Mouse (Mus musculus) ES-E14 (cell line): ENCODE measurements around the gene Acad12. TPM values are rescaled to one million over a fixed set of nuclear protein-coding genes. Genes with fewer than 3 reads are reported as not detected.
"Not testable (repeated sequence)": the region's sequence is repeated elsewhere in the genome, so short reads cannot be mapped to it uniquely, and the experiment has no call there.

Experiments
- DNase-seq: peaks from one replicate; pipeline ENCODE4 v3.0.0-alpha.2; 2013; ENCODE audit warnings: low read depth, low spot score
- H3K27ac ChIP-seq: 2 replicates; pipeline ENCODE4 v1.5.1; 2012; ENCODE audit warnings: low read depth, mild to moderate bottlenecking, low read length, moderate library complexity, mixed read lengths; ENCODE audit not compliant: poor library complexity, insufficient read depth, severe bottlenecking
- H3K36me3 ChIP-seq: 2 replicates; pipeline ENCODE4 v1.6.1; 2012; ENCODE audit warnings: mild to moderate bottlenecking, low read length, moderate library complexity, mixed read lengths; ENCODE audit not compliant: control insufficient read depth, poor library complexity, insufficient read depth, severe bottlenecking
- H3K4me1 ChIP-seq, 2 experiments: fragments of 150-350 bp in 1 of 2; sonication (generic) in 1 of 2; 2 replicates each; pipeline ENCODE4 v1.6.1; 2012; ENCODE audit warnings: low read length in 2 of 2, mild to moderate bottlenecking in 1 of 2, mixed read lengths in 1 of 2; ENCODE audit not compliant: control insufficient read depth in 2 of 2, insufficient read depth in 2 of 2, poor library complexity in 1 of 2
- H3K4me3 ChIP-seq, 2 experiments: fragments of 150-350 bp in 1 of 2; sonication (generic) in 1 of 2; 2 replicates each; pipeline ENCODE4 v1.5.1; 2012; ENCODE audit warnings: low read length in 2 of 2, low read depth in 1 of 2, mild to moderate bottlenecking in 1 of 2, mixed read lengths in 1 of 2; ENCODE audit not compliant: insufficient read depth in 1 of 2, poor library complexity in 1 of 2, severe bottlenecking in 1 of 2
- H3K9ac ChIP-seq: 2 replicates; pipeline ENCODE4 v1.6.1; 2012; ENCODE audit warnings: low read depth, mild to moderate bottlenecking, low read length, mixed read lengths; ENCODE audit not compliant: poor library complexity, insufficient read depth, severe bottlenecking
- H3K9me3 ChIP-seq: fragments of 150-350 bp; sonication (generic); 2 replicates; pipeline ENCODE4 v1.6.1; 2012; ENCODE audit warnings: low read depth, mild to moderate bottlenecking, low read length; ENCODE audit not compliant: control insufficient read depth, insufficient read depth
- CHD2 ChIP-seq: IDR thresholded peaks from 2 replicates; pipeline ENCODE4 v1.6.1; 2014; ENCODE audit warnings: mild to moderate bottlenecking, low read depth, low read length, inconsistent platforms
- HCFC1 ChIP-seq: IDR thresholded peaks from 2 replicates; pipeline ENCODE4 v1.6.1; 2012; ENCODE audit warnings: low read length, inconsistent platforms, borderline replicate concordance; ENCODE audit not compliant: insufficient read depth
- MAFK ChIP-seq: IDR thresholded peaks from 2 replicates; pipeline ENCODE4 v1.6.1; 2014; ENCODE audit warnings: mild to moderate bottlenecking, low read depth, low read length, inconsistent platforms; ENCODE audit not compliant: insufficient read depth
- ZC3H11A ChIP-seq: IDR thresholded peaks from 2 replicates; pipeline ENCODE4 v1.6.1; 2012; ENCODE audit warnings: low read depth, mild to moderate bottlenecking, inconsistent platforms, low read length, borderline replicate concordance
- ZNF384 ChIP-seq: IDR thresholded peaks from 2 replicates; pipeline ENCODE4 v1.6.1; 2012; ENCODE audit warnings: low read depth, low read length, inconsistent platforms
- in situ Hi-C, 2 experiments: fragments of 600-800 bp; cut with MboI; formaldehyde crosslinking; loops; one replicate each; pipeline ENCODE4 v1.15.1; 2025; ENCODE audit warnings: low sequenced_read_pairs in 2 of 2, inconsistent platforms in 1 of 2; ENCODE audit not compliant: unreplicated experiment in 2 of 2
- total RNA-seq: library from RNA; depleted of rRNA; stranded (reverse); fragments of 300-350 nt; gene quantifications from 2 replicates; pipeline ENCODE4 v1.2.3, GENCODE M21; 2012

The Acad12 gene
- total RNA-seq, 1 experiment = 6.0 TPM

DNA sequence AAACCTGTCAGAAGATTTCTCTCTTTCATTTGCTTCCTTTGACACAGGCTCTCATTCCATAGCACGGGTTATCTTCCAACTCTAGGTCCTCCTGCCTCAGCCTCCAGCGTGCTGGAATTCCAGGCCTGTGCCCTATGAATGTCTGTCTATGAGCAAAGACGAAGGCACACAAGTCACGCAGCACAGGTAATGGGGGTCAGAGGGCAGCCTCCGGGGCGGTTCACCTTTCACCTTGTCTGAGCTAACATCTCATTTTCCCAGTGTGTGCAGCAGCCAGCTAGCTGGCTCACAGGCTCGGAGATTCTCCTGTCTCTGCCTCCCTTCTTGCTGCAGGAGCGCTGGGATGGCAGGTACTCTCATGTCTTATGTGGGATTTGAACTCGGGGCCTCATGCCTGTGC, 20.9 kb upstream of the Acad12 start:
- DNase-seq = no peak
- H3K36me3 ChIP-seq = no peaks in the 10 kb centered on the region; the same call in 1 of the 2 replicates
- in situ Hi-C loops = no loop called here
- no peaks in the 10 kb centered on the region for H3K9me3 ChIP-seq
- no peak overlapping the region for H3K9ac ChIP-seq
- peaks cover 0 to 6% of the 10 kb centered on the region in 2 experiments; a peak in 2 of 4 replicates for H3K4me1 ChIP-seq
- no peak overlapping the region for H3K27ac ChIP-seq
- no peak overlapping the region for H3K4me3 ChIP-seq
- no peak for TF ChIP-seq ZC3H11A
- TF ChIP-seq HCFC1 = no peak
- no peak for TF ChIP-seq MAFK
- no peak for TF ChIP-seq CHD2
- TF ChIP-seq ZNF384 = no peak

DNA sequence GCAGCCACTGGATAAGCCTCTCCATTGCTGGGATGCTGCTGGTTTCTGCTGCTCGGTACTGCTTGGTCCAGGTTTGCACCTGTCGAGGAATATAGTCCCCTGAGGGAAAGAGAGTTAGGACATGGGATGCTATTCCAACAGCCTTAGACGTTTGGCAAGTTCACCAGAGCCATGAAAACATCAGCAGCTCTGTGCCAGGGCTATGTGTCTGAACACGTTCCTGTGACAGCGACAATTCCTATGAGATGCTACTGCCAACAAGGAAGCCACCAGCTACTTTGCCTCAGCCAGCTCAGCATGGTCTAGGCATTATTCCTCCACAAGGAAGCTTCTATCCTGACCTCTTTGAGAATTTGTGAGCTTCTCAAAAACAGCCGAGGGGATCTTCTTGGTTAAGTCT, 18.6 kb upstream of the Acad12 start:
- Histone ChIP-seq H3K9ac (no peak overlapping the region), H3K4me3 (no peak overlapping the region), H3K27ac (no peak overlapping the region), H3K9me3 (no peaks in the 10 kb centered on the region), H3K4me1 (peaks cover 0 to 8% of the 10 kb centered on the region in 2 experiments; a peak in 2 of 4 replicates), H3K36me3 (no peaks in the 10 kb centered on the region; the same call in 1 of the 2 replicates)
- no peak for DNase-seq
- in situ Hi-C loops = no loop called here
- TF ChIP-seq ZC3H11A = no peak
- TF ChIP-seq ZNF384 = no peak
- no peak for TF ChIP-seq CHD2
- TF ChIP-seq HCFC1 = no peak
- TF ChIP-seq MAFK = no peak

DNA sequence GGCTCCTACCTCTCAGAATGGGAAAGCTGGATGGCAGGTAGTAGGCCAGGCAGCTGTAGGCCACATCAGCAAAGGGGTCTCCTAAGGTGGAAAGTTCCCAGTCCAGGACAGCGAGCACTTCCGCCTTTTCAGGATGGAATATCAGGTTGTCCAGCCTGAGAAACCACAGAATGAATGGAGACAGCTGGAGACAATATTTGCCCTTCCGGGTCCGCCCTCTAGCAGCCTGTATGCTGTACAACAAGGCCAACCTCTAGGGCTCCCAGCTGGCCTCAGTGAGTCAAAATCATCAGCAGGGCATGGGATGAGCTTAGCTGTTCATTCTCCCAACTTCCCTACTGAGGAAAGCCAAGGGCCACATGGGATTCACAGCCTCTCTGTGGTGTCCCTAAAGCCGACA, 15.9 kb upstream of the Acad12 start:
- in situ Hi-C loops = no loop called here
- no peak overlapping the region for H3K27ac ChIP-seq

DNA sequence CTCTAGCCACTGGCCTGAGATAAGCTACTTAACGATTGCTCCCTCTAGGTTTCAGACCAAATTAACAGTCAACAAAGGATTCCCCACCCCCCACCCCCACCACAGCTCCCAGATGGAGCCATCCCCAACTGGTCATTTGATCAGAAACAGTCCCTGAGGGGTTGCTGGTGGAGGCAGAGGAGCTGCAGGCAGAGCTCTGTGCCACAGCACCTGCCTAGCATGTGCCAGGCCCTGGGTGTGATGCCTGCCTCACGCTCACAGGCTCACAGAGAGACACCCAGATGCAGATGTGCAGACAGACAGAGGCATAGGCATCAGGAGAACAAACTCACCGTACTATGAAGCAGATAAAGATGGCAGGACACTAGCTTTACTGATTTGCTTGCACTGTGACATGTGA, 14.1 kb upstream of the Acad12 start:
- in situ Hi-C loops = no loop called here
- Histone ChIP-seq H3K4me3 (no peak overlapping the region), H3K27ac (no peak overlapping the region), H3K9ac (no peak overlapping the region), H3K9me3 (no peaks in the 10 kb centered on the region), H3K36me3 (no peaks in the 10 kb centered on the region; the same call in 1 of the 2 replicates), H3K4me1 (peaks cover 0 to 8% of the 10 kb centered on the region in 2 experiments; a peak in 2 of 4 replicates)
- DNase-seq = no peak
- TF ChIP-seq ZC3H11A (no peak), HCFC1 (no peak), CHD2 (no peak), MAFK (no peak), ZNF384 (no peak)

More for the DNA sequence above, 15.9 kb upstream of the Acad12 start:
- Histone ChIP-seq H3K36me3 (no peaks in the 10 kb centered on the region; the same call in 1 of the 2 replicates), H3K9me3 (no peaks in the 10 kb centered on the region), H3K4me3 (no peak overlapping the region), H3K9ac (no peak overlapping the region), H3K4me1 (peaks cover 0 to 8% of the 10 kb centered on the region in 2 experiments; a peak in 2 of 4 replicates)
- TF ChIP-seq ZNF384 = no peak
- no peak for TF ChIP-seq MAFK
- TF ChIP-seq CHD2 = no peak
- no peak for TF ChIP-seq HCFC1
- no peak for TF ChIP-seq ZC3H11A
- no peak for DNase-seq

DNA sequence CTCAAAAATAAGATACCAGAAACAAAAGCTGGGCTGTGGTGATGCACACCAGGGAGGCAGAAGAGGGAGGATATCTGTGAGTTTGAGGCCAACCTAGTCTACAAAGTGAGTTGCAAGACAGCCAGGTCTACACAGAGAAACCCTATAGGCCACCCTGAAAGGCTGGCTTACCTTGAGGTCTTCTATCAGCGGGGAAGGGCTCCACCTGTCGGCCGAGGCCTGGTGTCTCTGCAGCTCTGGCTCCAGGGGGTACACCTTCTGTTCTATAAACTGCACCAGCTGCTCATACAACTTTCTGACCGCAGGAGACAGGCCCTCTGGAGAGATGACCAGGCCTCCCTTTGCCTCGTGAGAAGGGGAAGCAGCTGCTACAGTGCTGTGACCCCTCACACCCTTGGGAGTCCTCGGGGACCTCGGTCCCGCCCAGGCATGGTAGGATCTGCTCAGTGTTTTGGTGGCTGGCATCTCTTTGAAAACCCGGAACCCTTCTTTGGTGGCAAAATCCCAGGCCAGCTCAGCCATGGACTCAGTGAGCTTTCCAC, 12.4 kb upstream of the Acad12 start:
- H3K36me3 ChIP-seq, DNase-seq, H3K9me3 ChIP-seq, H3K4me1 ChIP-seq, in situ Hi-C loops, H3K9ac ChIP-seq, H3K27ac ChIP-seq, H3K4me3 ChIP-seq: not testable (repeated sequence)
